Mouse (Mus musculus): Measurements from ENCODE around the gene Emp3. TPM values are rescaled to one million over a fixed set of nuclear protein-coding genes. Genes with fewer than 3 reads are reported as not detected.

Emp3 gene
- total and polyA plus RNA-seq, 3 experiments, result 18.8 to 135 (median 56.6) TPM

- TF ChIP-seq MYC (IDR thresholded peaks at IDR 0.05; ENCODE audit: low read depth, low read length), result peak; percentile 71; the same call in 1 of the 2 replicates
- TF ChIP-seq RAD21 (IDR thresholded peaks at IDR 0.05; ENCODE audit: low read depth, low read length), result no peak
- no peak for TF ChIP-seq TBP (conservative IDR thresholded peaks at IDR 0.05; ENCODE audit: low read depth, low read length)
- peak; percentile 54; the same call in 1 of the 2 replicates for TF ChIP-seq ZMIZ1 (IDR thresholded peaks at IDR 0.05; ENCODE audit: low read depth, low read length)
- TF ChIP-seq PAX5 (IDR thresholded peaks at IDR 0.05; ENCODE audit: low read length), result no peak
- TF ChIP-seq ZC3H11A (IDR thresholded peaks at IDR 0.05; ENCODE audit: low read depth, low read length), result no peak
- no peak for TF ChIP-seq E2F4 (IDR thresholded peaks at IDR 0.05; ENCODE audit: insufficient replicate concordance, low read depth, low read length)
- no peak for TF ChIP-seq JUN (IDR thresholded peaks at IDR 0.05; ENCODE audit: insufficient read depth, low read depth, low read length)
- no peak for TF ChIP-seq POLR2A (IDR thresholded peaks at IDR 0.05; ENCODE audit: low read depth, low read length)
- peak; percentile 59 for TF ChIP-seq BHLHE40 (IDR thresholded peaks at IDR 0.05; ENCODE audit: low read depth, low read length)
These were observed 1.9 kb upstream of the Emp3 start (continued) for GRCm38 (mm10) chr7:45922928-45923761.

GRCm38 (mm10) chr7:45921950-45922600 lies 871 bp upstream of the Emp3 start:
- H3K27ac ChIP-seq (ENCODE audit: insufficient read depth, low read depth), result no peak overlapping the region
- H3K4me3 ChIP-seq (replicated peaks in 1 of 3; ENCODE audit: low read depth in 2 of 3, low read length in 2 of 3, poor library complexity in 1 of 3), result no peak overlapping the region
- peaks cover 0 to 56% of the 10 kb centered on the region in 2 experiments; a peak in 3 of 4 replicates for H3K4me1 ChIP-seq (ENCODE audit: control insufficient read depth in 1 of 2, insufficient read depth in 2 of 2)
- no peak for DNase-seq (ENCODE audit: extremely low read depth)
- no peaks in the 10 kb centered on the region for H3K27me3 ChIP-seq (replicated peaks)
- dilution Hi-C loops (cut with MboI; ENCODE audit: extremely low pct_ligation_motif_present, extremely low pct_unique_long_range_greater_than_20kb, low sequenced_read_pairs), result no loop called here
- H3K9ac ChIP-seq (ENCODE audit: insufficient read depth, low read depth), result no peak overlapping the region
- no peak overlapping the region for H3K4me2 ChIP-seq (ENCODE audit: insufficient read depth, low read depth, poor library complexity, severe bottlenecking)
- no peak for TF ChIP-seq MYC (IDR thresholded peaks at IDR 0.05; ENCODE audit: low read depth, low read length)
- no peak for TF ChIP-seq CHD1 (IDR thresholded peaks at IDR 0.05; ENCODE audit: low read depth, low read length)
- TF ChIP-seq USF2 (conservative IDR thresholded peaks at IDR 0.05; ENCODE audit: low read depth, low read length), result no peak
- TF ChIP-seq ZKSCAN1 (IDR thresholded peaks at IDR 0.05; ENCODE audit: borderline replicate concordance, low read depth, low read length), result no peak
- TF ChIP-seq MEF2A (IDR thresholded peaks at IDR 0.05; ENCODE audit: borderline replicate concordance, low read depth, low read length), result no peak
- TF ChIP-seq PAX5 (IDR thresholded peaks at IDR 0.05; ENCODE audit: low read length), result no peak
- TF ChIP-seq EP300 (IDR thresholded peaks at IDR 0.05; ENCODE audit: low read length), result no peak
- TF ChIP-seq HCFC1 (IDR thresholded peaks at IDR 0.05; ENCODE audit: low read depth, low read length), result no peak
- no peak for TF ChIP-seq SIN3A (IDR thresholded peaks at IDR 0.05; ENCODE audit: low read length)
- TF ChIP-seq GABPA (IDR thresholded peaks at IDR 0.05; ENCODE audit: insufficient replicate concordance, low read depth, low read length), result no peak
- in situ Hi-C loops (cut with MboI; ENCODE audit: low pct_ligation_motif_present, low pct_unique_long_range_greater_than_20kb, low sequenced_read_pairs), result loop anchor here (10.0 kb wide), 1 partner anchor 187 kb away; no protein-coding TSS in a partner anchor
- H3K9me3 ChIP-seq (replicated peaks; ENCODE audit: low read length), result peaks cover 18% of the 10 kb centered on the region
- H3K79me2 ChIP-seq (replicated peaks; ENCODE audit: control insufficient read depth, extremely low read depth, insufficient read depth, poor library complexity, severe bottlenecking), result no peaks in the 10 kb centered on the region
- peaks cover 0 to 20% of the 10 kb centered on the region in 2 experiments for H3K36me3 ChIP-seq (replicated peaks in 1 of 2; ENCODE audit: control insufficient read depth in 1 of 2, insufficient read depth in 1 of 2, low read length in 1 of 2)
